Mouse (Mus musculus) ES-E14 (cell line): ENCODE results near the gene Hk1. TPM values are rescaled to one million over a fixed set of nuclear protein-coding genes. Genes with fewer than 3 reads are reported as not detected.

Experiments
- DNase-seq: peaks from one replicate; pipeline ENCODE4 v3.0.0-alpha.2; 2013; ENCODE audit warnings: low read depth, low spot score
- H3K27ac ChIP-seq: 2 replicates; pipeline ENCODE4 v1.5.1; 2012; ENCODE audit warnings: low read depth, mild to moderate bottlenecking, low read length, moderate library complexity, mixed read lengths; ENCODE audit not compliant: poor library complexity, insufficient read depth, severe bottlenecking
- H3K36me3 ChIP-seq: 2 replicates; pipeline ENCODE4 v1.6.1; 2012; ENCODE audit warnings: mild to moderate bottlenecking, low read length, moderate library complexity, mixed read lengths; ENCODE audit not compliant: control insufficient read depth, poor library complexity, insufficient read depth, severe bottlenecking
- H3K4me1 ChIP-seq, 2 experiments: fragments of 150-350 bp in 1 of 2; sonication (generic) in 1 of 2; 2 replicates each; pipeline ENCODE4 v1.6.1; 2012; ENCODE audit warnings: low read length in 2 of 2, mild to moderate bottlenecking in 1 of 2, mixed read lengths in 1 of 2; ENCODE audit not compliant: control insufficient read depth in 2 of 2, insufficient read depth in 2 of 2, poor library complexity in 1 of 2
- H3K4me3 ChIP-seq, 2 experiments: fragments of 150-350 bp in 1 of 2; sonication (generic) in 1 of 2; 2 replicates each; pipeline ENCODE4 v1.5.1; 2012; ENCODE audit warnings: low read length in 2 of 2, low read depth in 1 of 2, mild to moderate bottlenecking in 1 of 2, mixed read lengths in 1 of 2; ENCODE audit not compliant: insufficient read depth in 1 of 2, poor library complexity in 1 of 2, severe bottlenecking in 1 of 2
- H3K9ac ChIP-seq: 2 replicates; pipeline ENCODE4 v1.6.1; 2012; ENCODE audit warnings: low read depth, mild to moderate bottlenecking, low read length, mixed read lengths; ENCODE audit not compliant: poor library complexity, insufficient read depth, severe bottlenecking
- H3K9me3 ChIP-seq: fragments of 150-350 bp; sonication (generic); 2 replicates; pipeline ENCODE4 v1.6.1; 2012; ENCODE audit warnings: low read depth, mild to moderate bottlenecking, low read length; ENCODE audit not compliant: control insufficient read depth, insufficient read depth
- CHD2 ChIP-seq: IDR thresholded peaks from 2 replicates; pipeline ENCODE4 v1.6.1; 2014; ENCODE audit warnings: mild to moderate bottlenecking, low read depth, low read length, inconsistent platforms
- HCFC1 ChIP-seq: IDR thresholded peaks from 2 replicates; pipeline ENCODE4 v1.6.1; 2012; ENCODE audit warnings: low read length, inconsistent platforms, borderline replicate concordance; ENCODE audit not compliant: insufficient read depth
- MAFK ChIP-seq: IDR thresholded peaks from 2 replicates; pipeline ENCODE4 v1.6.1; 2014; ENCODE audit warnings: mild to moderate bottlenecking, low read depth, low read length, inconsistent platforms; ENCODE audit not compliant: insufficient read depth
- ZC3H11A ChIP-seq: IDR thresholded peaks from 2 replicates; pipeline ENCODE4 v1.6.1; 2012; ENCODE audit warnings: low read depth, mild to moderate bottlenecking, inconsistent platforms, low read length, borderline replicate concordance
- ZNF384 ChIP-seq: IDR thresholded peaks from 2 replicates; pipeline ENCODE4 v1.6.1; 2012; ENCODE audit warnings: low read depth, low read length, inconsistent platforms
- in situ Hi-C, 2 experiments: fragments of 600-800 bp; cut with MboI; formaldehyde crosslinking; loops; one replicate each; pipeline ENCODE4 v1.15.1; 2025; ENCODE audit warnings: low sequenced_read_pairs in 2 of 2, inconsistent platforms in 1 of 2; ENCODE audit not compliant: unreplicated experiment in 2 of 2
- total RNA-seq: library from RNA; depleted of rRNA; stranded (reverse); fragments of 300-350 nt; gene quantifications from 2 replicates; pipeline ENCODE4 v1.2.3, GENCODE M21; 2012

The Hk1 gene
- total RNA-seq, 1 experiment, result 18.8 TPM

DNA sequence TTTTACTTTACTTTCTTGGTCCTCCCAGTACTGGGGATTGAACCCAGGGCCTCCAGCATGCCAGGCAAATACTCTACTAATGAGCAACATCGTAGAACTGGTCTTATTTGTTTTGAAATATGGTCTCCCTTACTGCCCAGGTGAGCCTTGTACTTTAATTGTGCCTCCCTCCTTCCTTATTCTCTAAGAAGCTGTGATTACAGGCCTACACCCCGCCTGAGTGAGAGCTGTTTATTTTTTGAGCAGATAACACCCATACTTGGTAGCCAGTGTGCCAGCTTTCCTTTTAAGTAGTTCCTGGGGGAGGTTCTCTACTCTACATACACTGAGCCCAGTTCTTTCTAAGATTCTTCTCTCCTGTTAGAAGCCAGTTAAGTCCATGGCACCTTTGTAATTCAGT is 115.4 kb downstream of the Hk1 start:
- Histone ChIP-seq H3K9ac (no peak overlapping the region), H3K4me3 (no peak overlapping the region), H3K36me3 (no peaks in the 10 kb centered on the region; the same call in 1 of the 2 replicates), H3K9me3 (no peaks in the 10 kb centered on the region), H3K4me1 (peaks cover 0 to 4% of the 10 kb centered on the region in 2 experiments; a peak in 1 of 4 replicates), H3K27ac (no peak overlapping the region)
- DNase-seq, result no peak
- TF ChIP-seq ZNF384 (no peak), CHD2 (no peak), HCFC1 (no peak), MAFK (no peak), ZC3H11A (no peak)
- in situ Hi-C loops, result no loop called here

- H3K36me3 ChIP-seq, result no peaks in the 10 kb centered on the region; the same call in 1 of the 2 replicates
- 0 out of 2 replicates have a peak, but pooled peaks have one; percentile 2 for TF ChIP-seq HCFC1
- TF ChIP-seq CHD2, result no peak
- no peak overlapping the region for H3K4me3 ChIP-seq
- no peak overlapping the region for H3K9ac ChIP-seq
- H3K9me3 ChIP-seq, result no peaks in the 10 kb centered on the region
- DNase-seq, result peak; percentile 94
- in situ Hi-C loops, result no loop called here
- H3K4me1 ChIP-seq, result 0 out of 4 replicates have a peak, but pooled peaks cover 0 to 2% of the 10 kb centered on the region in 2 experiments
- no peak overlapping the region for H3K27ac ChIP-seq
Measured at GRCm38 (mm10) chr10:62261115-62261886, 118.4 kb downstream of the Hk1 start.

GRCm38 (mm10) chr10:62258298-62258697 is 121.4 kb downstream of the Hk1 start:
- Histone ChIP-seq H3K4me1 (0 out of 4 replicates have a peak, but pooled peaks cover 0 to 2% of the 10 kb centered on the region in 2 experiments), H3K27ac (no peak overlapping the region), H3K4me3 (no peak overlapping the region), H3K36me3 (no peaks in the 10 kb centered on the region; the same call in 1 of the 2 replicates), H3K9ac (no peak overlapping the region), H3K9me3 (no peaks in the 10 kb centered on the region)
- DNase-seq, result no peak
- in situ Hi-C loops, result no loop called here
- TF ChIP-seq CHD2 (no peak), ZC3H11A (no peak), MAFK (no peak), HCFC1 (no peak)

DNA sequence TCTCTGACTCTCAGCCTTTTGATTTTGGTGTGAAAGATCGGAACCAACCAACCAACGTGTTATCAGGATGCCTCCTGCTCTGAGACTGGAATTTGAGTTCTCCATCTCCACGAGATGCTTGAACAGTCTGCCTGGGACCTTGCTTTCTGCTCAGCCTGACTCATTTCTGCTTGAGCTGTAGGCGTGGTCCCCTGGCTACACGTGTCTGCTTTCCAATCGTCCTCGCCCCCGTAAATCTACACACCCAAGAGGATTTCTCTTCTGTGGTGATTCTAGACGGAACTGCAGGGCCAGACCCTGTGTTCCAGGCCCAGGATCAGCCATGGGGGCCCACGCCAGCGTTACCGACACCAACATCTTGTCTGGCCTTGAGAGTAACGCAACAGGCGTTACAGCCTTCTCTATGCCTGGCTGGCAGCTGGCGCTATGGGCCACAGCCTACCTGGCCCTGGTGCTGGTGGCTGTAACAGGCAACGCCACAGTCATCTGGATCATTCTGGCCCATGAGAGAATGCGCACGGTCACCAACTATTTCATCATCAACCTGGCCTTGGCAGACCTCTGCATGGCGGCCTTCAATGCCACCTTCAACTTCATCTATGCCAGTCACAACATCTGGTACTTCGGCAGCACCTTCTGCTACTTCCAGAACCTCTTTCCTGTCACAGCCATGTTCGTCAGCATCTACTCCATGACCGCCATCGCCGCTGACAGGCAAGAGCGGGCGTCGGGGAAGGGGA is 127.0 kb downstream of the Hk1 start:
- no peaks in the 10 kb centered on the region for H3K9me3 ChIP-seq
- no peak overlapping the region for H3K9ac ChIP-seq
- peaks cover 0 to 10% of the 10 kb centered on the region in 2 experiments; a peak in 1 of 4 replicates for H3K4me1 ChIP-seq
- no peak for DNase-seq
- H3K4me3 ChIP-seq, result no peak overlapping the region; a peak in 1 of 4 replicates
- TF ChIP-seq CHD2 (no peak), HCFC1 (no peak), ZC3H11A (no peak), MAFK (no peak), ZNF384 (no peak)
- no peaks in the 10 kb centered on the region for H3K36me3 ChIP-seq
- in situ Hi-C loops, result no loop called here
- H3K27ac ChIP-seq, result no peak overlapping the region
